Mouse (Mus musculus) liver, embryonic 13.5 days (tissue): ENCODE measurements around the gene Gm44973. TPM values are rescaled to one million over a fixed set of nuclear protein-coding genes. Genes with fewer than 3 reads are reported as not detected.
"Not testable (repeated sequence)": the region's sequence is repeated elsewhere in the genome, so short reads cannot be mapped to it uniquely, and the experiment has no call there.

Source experiments
- ATAC-seq: fragments of 200-750 bp; cut with Nextera tagmentation; 2 replicates; pipeline ENCODE4 v1.8.0; 2017; ENCODE audit warnings: low read depth, mild to moderate bottlenecking, moderate number of reproducible peaks, moderate library complexity
- DNase-seq: peaks from one replicate; pipeline ENCODE4 v3.0.0; 2022
- H3K27ac ChIP-seq: fragments of 300-500 bp; sonication (generic); 2 replicates; pipeline ENCODE4 v1.5.1; 2015; ENCODE audit warnings: moderate library complexity, mild to moderate bottlenecking, inconsistent platforms
- H3K27me3 ChIP-seq: fragments of 300-500 bp; sonication (generic); 2 replicates; pipeline ENCODE4 v1.6.1; 2015; ENCODE audit warnings: mild to moderate bottlenecking, inconsistent platforms
- H3K36me3 ChIP-seq: fragments of 300-500 bp; sonication (generic); 2 replicates; pipeline ENCODE4 v1.6.1; 2015; ENCODE audit warnings: mild to moderate bottlenecking, inconsistent platforms
- H3K4me1 ChIP-seq: fragments of 300-500 bp; sonication (generic); replicated peaks from 2 replicates; pipeline ENCODE4 v1.6.1; 2015; ENCODE audit warnings: inconsistent platforms
- H3K4me2 ChIP-seq: fragments of 300-500 bp; sonication (generic); 2 replicates; pipeline ENCODE4 v1.6.1; 2015; ENCODE audit warnings: inconsistent platforms, mild to moderate bottlenecking, moderate library complexity
- H3K4me3 ChIP-seq: fragments of 300-500 bp; sonication (generic); replicated peaks from 2 replicates; pipeline ENCODE4 v1.5.1; 2015; ENCODE audit warnings: mild to moderate bottlenecking, inconsistent platforms
- H3K9ac ChIP-seq: fragments of 300-500 bp; sonication (generic); 2 replicates; pipeline ENCODE4 v1.6.1; 2015; ENCODE audit warnings: mild to moderate bottlenecking, inconsistent platforms
- H3K9me3 ChIP-seq: fragments of 300-500 bp; sonication (generic); replicated peaks from 2 replicates; pipeline ENCODE4 v1.6.1; 2016; ENCODE audit warnings: inconsistent platforms
- WGBS: fragments of 180-500 bp; shearing (Covaris S2); methylation state at CpG from one replicate; pipeline ENCODE4 v1.1.7; 2015; ENCODE audit not compliant: insufficient replicate concordance; 5-methylcytosine and 5-hydroxymethylcytosine counted together
- polyA plus RNA-seq: library from polyadenylated mRNA; unstranded; fragments of >200 nt; fragmentation: Nextera tagmentation; extraction: Ambion mirVana; gene quantifications from 2 replicates; pipeline ENCODE4 v1.2.1, GENCODE M21; 2015

Gene Gm44973
- polyA plus RNA-seq, 1 experiment from 2014 or later, result 1.1 TPM

- whole genome bisulfite sequencing, result 92% methylated on average over 21 of the region's 21 CpGs
- ATAC-seq, result no peak
- Histone ChIP-seq H3K9me3 (peaks cover 4% of the 10 kb centered on the region; the same call in 1 of the 2 replicates), H3K27ac (no peak overlapping the region), H3K4me3 (no peak overlapping the region), H3K4me2 (no peak overlapping the region), H3K27me3 (no peaks in the 10 kb centered on the region), H3K9ac (no peak overlapping the region), H3K36me3 (peaks cover 32% of the 10 kb centered on the region), H3K4me1 (peaks cover 60% of the 10 kb centered on the region)
- no peak for DNase-seq
Observed at GRCm38 (mm10) chr7:5017931-5018330, 2.6 kb downstream of the Gm44973 start.

- H3K27me3 ChIP-seq, ATAC-seq, DNase-seq, H3K9me3 ChIP-seq: not testable (repeated sequence)
- WGBS, result 25% methylated on average over 8 of the region's 8 CpGs
- Histone ChIP-seq H3K27ac (peak overlapping the region; percentile 96), H3K4me3 (peak overlapping the region; percentile 90), H3K9ac (peak overlapping the region; percentile 97), H3K36me3 (peaks cover 46% of the 10 kb centered on the region), H3K4me2 (peak overlapping the region; percentile 72), H3K4me1 (peaks cover 49% of the 10 kb centered on the region)
Observed at GRCm38 (mm10) chr7:5019576-5019975, 4.3 kb downstream of the Gm44973 start.

GRCm38 (mm10) chr7:5020000-5020681 lies 4.8 kb downstream of the Gm44973 start, which contains the start of the genes Zfp865 and Ccdc106:
Gene Zfp865, plus strand, starts transcription at chr7:5020376.
Gene Ccdc106, plus strand, starts transcription at chr7:5020553.
- H3K4me2 ChIP-seq, result peak within 1 kb of the TSS; percentile 72
- peaks cover 51% of the 10 kb centered on the region for H3K36me3 ChIP-seq
- peak; percentile 86 for ATAC-seq
- H3K4me3 ChIP-seq, result peak within 1 kb of the TSS; percentile 90
- peaks cover 4% of the 10 kb centered on the region; the same call in 1 of the 2 replicates for H3K9me3 ChIP-seq
- peak; percentile 98 for DNase-seq
- H3K27ac ChIP-seq, result peak within 1 kb of the TSS; percentile 96
- peaks cover 49% of the 10 kb centered on the region for H3K4me1 ChIP-seq
- WGBS, result under 1% methylated on average over 49 of the region's 49 CpGs
- H3K27me3 ChIP-seq, result no peaks in the 10 kb centered on the region
- H3K9ac ChIP-seq, result peak within 1 kb of the TSS; percentile 97

GRCm38 (mm10) chr7:5020685-5021084 lies 5.4 kb downstream of the Gm44973 start:
- Histone ChIP-seq H3K9ac (peak overlapping the region; percentile 97), H3K27ac (peak overlapping the region; percentile 96), H3K4me3 (peak overlapping the region; percentile 90), H3K4me1 (peaks cover 47% of the 10 kb centered on the region), H3K36me3 (peaks cover 57% of the 10 kb centered on the region), H3K4me2 (peak overlapping the region; percentile 72), H3K9me3 (peaks cover 4% of the 10 kb centered on the region; the same call in 1 of the 2 replicates), H3K27me3 (no peaks in the 10 kb centered on the region)
- ATAC-seq (peak; percentile 2; the same call in 1 of the 2 replicates), DNase-seq (no peak)
- WGBS, result 0% methylated on average over 15 of the region's 15 CpGs

GRCm38 (mm10) chr7:5021197-5021596 lies 5.9 kb downstream of the Gm44973 start:
- no peak for DNase-seq
- ATAC-seq, result no peak

GRCm38 (mm10) chr7:5029543-5029942 lies 14.2 kb downstream of the Gm44973 start:
- Histone ChIP-seq H3K27me3 (no peaks in the 10 kb centered on the region), H3K27ac (no peak overlapping the region), H3K4me3 (no peak overlapping the region), H3K36me3 (peaks cover 90% of the 10 kb centered on the region), H3K9me3 (peaks cover 31% of the 10 kb centered on the region), H3K4me2 (no peak overlapping the region), H3K4me1 (peaks cover 3% of the 10 kb centered on the region; the same call in 1 of the 2 replicates), H3K9ac (no peak overlapping the region)
- DNase-seq (no peak), ATAC-seq (no peak)
- 94% methylated on average over 22 of the region's 22 CpGs for WGBS

More at GRCm38 (mm10) chr7:5021197-5021596, 5.9 kb downstream of the Gm44973 start:
- no peaks in the 10 kb centered on the region for H3K27me3 ChIP-seq
- WGBS, result 47% methylated on average over 5 of the region's 5 CpGs
- peaks cover 60% of the 10 kb centered on the region for H3K36me3 ChIP-seq
- peaks cover 4% of the 10 kb centered on the region; the same call in 1 of the 2 replicates for H3K9me3 ChIP-seq
- peak overlapping the region; percentile 90 for H3K4me3 ChIP-seq
- peak overlapping the region; percentile 97 for H3K9ac ChIP-seq
- H3K4me2 ChIP-seq, result peak overlapping the region; percentile 72
- H3K4me1 ChIP-seq, result peaks cover 42% of the 10 kb centered on the region
- peak overlapping the region; percentile 96 for H3K27ac ChIP-seq

- WGBS, result 91% methylated on average over 21 of the region's 21 CpGs
- Histone ChIP-seq H3K9me3 (peaks cover 31% of the 10 kb centered on the region), H3K27ac (no peak overlapping the region), H3K27me3 (no peaks in the 10 kb centered on the region), H3K4me3 (no peak overlapping the region), H3K36me3 (peaks cover 89% of the 10 kb centered on the region), H3K4me1 (peaks cover 3% of the 10 kb centered on the region; the same call in 1 of the 2 replicates), H3K4me2 (no peak overlapping the region), H3K9ac (no peak overlapping the region)
- ATAC-seq, result no peak
- DNase-seq, result no peak
Observed at GRCm38 (mm10) chr7:5029946-5030345, 14.7 kb downstream of the Gm44973 start.

GRCm38 (mm10) chr7:5030554-5031275 lies 15.4 kb downstream of the Gm44973 start:
- ATAC-seq (no peak), DNase-seq (no peak)
- Histone ChIP-seq H3K4me2 (no peak overlapping the region), H3K27ac (no peak overlapping the region), H3K9me3 (peaks cover 31% of the 10 kb centered on the region), H3K4me3 (no peak overlapping the region), H3K36me3 (peaks cover 87% of the 10 kb centered on the region), H3K9ac (no peak overlapping the region), H3K4me1 (0 out of 2 replicates have a peak, but pooled peaks cover 3% of the 10 kb centered on the region), H3K27me3 (no peaks in the 10 kb centered on the region)
- WGBS, result 94% methylated on average over 63 of the region's 63 CpGs

GRCm38 (mm10) chr7:5031496-5031895 lies 16.2 kb downstream of the Gm44973 start:
- H3K27me3 ChIP-seq, result no peaks in the 10 kb centered on the region
- H3K4me1 ChIP-seq, result 0 out of 2 replicates have a peak, but pooled peaks cover 3% of the 10 kb centered on the region
- peaks cover 31% of the 10 kb centered on the region for H3K9me3 ChIP-seq
- no peak overlapping the region for H3K27ac ChIP-seq
- WGBS, result 89% methylated on average over 46 of the region's 46 CpGs
- no peak overlapping the region for H3K4me3 ChIP-seq
- H3K9ac ChIP-seq, result no peak overlapping the region
- peaks cover 84% of the 10 kb centered on the region for H3K36me3 ChIP-seq
- H3K4me2 ChIP-seq, result no peak overlapping the region
- DNase-seq, result no peak
- no peak for ATAC-seq

GRCm38 (mm10) chr7:5033818-5034217 lies 18.5 kb downstream of the Gm44973 start, which contains the start of gene 4632433K11Rik:
Gene 4632433K11Rik, plus strand, starts transcription at chr7:5034118.
- WGBS, result 69% methylated on average over 3 of the region's 3 CpGs
- Histone ChIP-seq H3K4me2 (no peak within 1 kb of the TSS), H3K9me3 (peaks cover 31% of the 10 kb centered on the region), H3K4me1 (peaks cover 16% of the 10 kb centered on the region), H3K27ac (no peak within 1 kb of the TSS), H3K36me3 (peaks cover 66% of the 10 kb centered on the region), H3K4me3 (no peak within 1 kb of the TSS), H3K27me3 (no peaks in the 10 kb centered on the region), H3K9ac (no peak within 1 kb of the TSS)
- ATAC-seq (no peak), DNase-seq (no peak)

- DNase-seq (no peak), ATAC-seq (no peak)
- WGBS, result 89% methylated on average over 17 of the region's 17 CpGs
- Histone ChIP-seq H3K27me3 (no peaks in the 10 kb centered on the region), H3K9me3 (peaks cover 16% of the 10 kb centered on the region), H3K9ac (no peak overlapping the region), H3K4me2 (no peak overlapping the region), H3K36me3 (peaks cover 48% of the 10 kb centered on the region), H3K4me1 (peaks cover 27% of the 10 kb centered on the region), H3K4me3 (no peak overlapping the region), H3K27ac (no peak overlapping the region)
Observed at GRCm38 (mm10) chr7:5035628-5036027, 20.3 kb downstream of the Gm44973 start.
